Mouse (Mus musculus) hematopoietic stem cell, adult 5-6 weeks (primary cell): ENCODE results near the gene 1700016H13Rik. TPM values are rescaled to one million over a fixed set of nuclear protein-coding genes. Genes with fewer than 3 reads are reported as not detected.
A peak's percentile ranks its signal among the peaks of the same experiment; 100 is the strongest.

Experiments
- ATAC-seq, 2 experiments: fragments of 125-278 bp in 1 of 2; replicated peaks in 1 of 2; 2 replicates each; pipeline ENCODE4 v1.8.0; 2016 to 2017; ENCODE audit warnings: inconsistent platforms in 2 of 2, mild to moderate bottlenecking in 2 of 2, moderate number of reproducible peaks in 2 of 2, low read depth in 1 of 2, moderate TSS enrichment in 1 of 2; ENCODE audit not compliant: low FRiP score in 2 of 2, poor library complexity in 2 of 2, severe bottlenecking in 2 of 2, insufficient read depth in 1 of 2, low TSS enrichment in 1 of 2
- total RNA-seq: library from RNA; stranded (forward); fragments of 172-1452, 232-1000 nt; gene quantifications from 2 replicates; pipeline ENCODE4 v1.2.3, GENCODE M21; 2017

1700016H13Rik gene
- not detected in 2 replicates for total RNA-seq

DNA sequence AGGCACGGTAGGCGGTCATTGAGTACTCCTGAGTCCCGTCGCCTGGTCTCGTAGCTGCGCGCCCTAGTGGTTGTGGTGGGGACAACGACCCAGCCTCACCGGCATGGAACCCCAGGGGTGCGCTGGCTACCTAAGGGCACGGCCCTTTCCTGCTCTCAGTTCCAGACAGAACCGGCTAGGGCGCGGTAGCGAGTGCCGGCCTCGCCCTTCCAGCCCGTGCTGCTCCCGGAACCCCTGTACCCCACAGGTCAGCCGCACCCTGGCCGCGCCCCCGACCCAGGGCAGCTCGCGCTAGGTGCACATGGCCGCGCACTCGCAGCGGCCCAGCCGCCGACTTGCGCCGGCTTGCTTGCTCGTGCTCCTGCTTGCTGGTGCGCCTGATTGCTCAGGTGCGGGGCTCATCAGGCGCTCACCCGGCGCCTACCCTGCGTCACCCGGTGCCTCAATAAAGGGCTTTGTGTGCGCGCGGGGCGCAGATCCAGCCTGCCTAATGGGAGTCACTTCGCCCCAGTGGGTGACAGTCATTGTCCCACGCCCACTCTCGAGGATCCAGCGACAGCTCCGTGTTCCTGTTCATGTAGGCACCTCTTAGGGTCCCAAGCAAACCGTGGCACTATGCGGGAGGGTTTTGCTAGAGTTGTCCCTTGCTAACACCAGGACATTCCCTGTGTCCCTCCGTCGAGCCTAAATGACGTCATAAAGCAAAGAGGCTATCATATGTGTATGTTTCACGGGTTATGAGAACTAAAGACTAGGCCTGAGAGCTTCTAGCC lies at the start of gene 1700016H13Rik:
1700016H13Rik (minus strand) TSS at position 665 of the 773 bp plus-strand sequence.
- ATAC-seq = peak; percentile 80 to 90

- ATAC-seq = no peak
Measured at GRCm38 (mm10) chr5:103705331-103705730, 49.5 kb upstream of the 1700016H13Rik start.

DNA sequence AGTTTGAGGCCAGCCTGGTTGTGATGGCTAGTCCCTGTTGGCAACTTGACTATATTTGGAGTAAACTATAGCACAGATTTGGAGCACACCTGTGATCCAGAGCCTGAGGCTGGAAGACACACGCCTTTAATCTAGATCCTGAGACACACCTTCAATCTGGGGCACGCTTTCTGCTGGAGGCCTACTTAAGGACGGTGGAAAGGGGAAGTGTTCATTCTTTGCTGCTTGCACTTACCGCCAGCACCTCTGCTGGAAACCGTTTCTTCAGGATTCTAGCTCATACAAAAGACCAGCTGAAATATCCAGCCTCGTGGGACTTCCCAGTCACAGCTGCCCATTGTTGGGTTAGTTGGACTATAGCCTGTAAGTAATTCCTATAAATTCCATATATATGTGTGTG lies 46.7 kb upstream of the 1700016H13Rik start:
- ATAC-seq = peak; percentile 70 to 73; a peak in 3 of 4 replicates

- no peak for ATAC-seq
Measured at GRCm38 (mm10) chr5:103701466-103701865, 45.7 kb upstream of the 1700016H13Rik start.

DNA sequence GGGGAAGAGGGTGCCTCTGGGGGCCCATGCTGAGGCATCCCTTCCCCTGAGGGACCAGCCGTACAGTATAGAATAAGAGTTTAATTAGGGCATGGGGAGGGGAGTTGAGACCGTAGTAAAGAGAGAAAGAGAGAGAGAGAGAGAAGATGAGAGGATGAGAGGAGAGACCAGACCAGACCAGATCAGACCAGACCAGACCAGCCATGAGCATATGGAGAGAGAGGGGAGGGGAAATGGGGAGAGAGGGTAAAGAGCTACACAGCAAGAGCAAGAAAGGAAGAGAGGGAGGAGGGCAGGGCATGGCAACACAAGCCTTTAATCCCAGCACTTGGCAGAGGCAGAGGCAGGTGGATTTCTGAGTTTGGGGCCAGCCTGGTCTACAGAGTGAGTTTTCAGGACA lies 44.9 kb upstream of the 1700016H13Rik start:
- ATAC-seq = no peak

DNA sequence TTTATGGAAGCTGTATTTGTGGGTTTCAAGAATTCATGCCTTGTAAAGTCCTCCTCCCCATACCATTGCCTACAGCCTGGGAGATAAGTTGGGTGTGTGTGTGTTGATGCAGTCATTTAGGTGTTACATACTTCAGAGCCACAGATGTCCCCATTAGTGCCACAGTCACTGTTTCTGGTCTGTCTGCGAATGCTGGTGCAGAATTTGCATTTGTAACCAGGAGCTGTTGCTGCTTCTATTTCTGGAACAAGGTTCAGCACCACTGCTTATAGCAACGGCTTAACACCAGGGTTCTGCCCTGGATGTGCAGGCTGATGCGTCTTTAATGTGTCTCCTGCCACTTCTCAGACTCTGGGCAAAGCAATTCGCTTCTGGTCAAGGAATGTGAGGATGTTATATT lies 43.7 kb upstream of the 1700016H13Rik start:
- no peak for ATAC-seq

GRCm38 (mm10) chr5:103698577-103698976 lies 42.8 kb upstream of the 1700016H13Rik start:
- no peak for ATAC-seq

DNA sequence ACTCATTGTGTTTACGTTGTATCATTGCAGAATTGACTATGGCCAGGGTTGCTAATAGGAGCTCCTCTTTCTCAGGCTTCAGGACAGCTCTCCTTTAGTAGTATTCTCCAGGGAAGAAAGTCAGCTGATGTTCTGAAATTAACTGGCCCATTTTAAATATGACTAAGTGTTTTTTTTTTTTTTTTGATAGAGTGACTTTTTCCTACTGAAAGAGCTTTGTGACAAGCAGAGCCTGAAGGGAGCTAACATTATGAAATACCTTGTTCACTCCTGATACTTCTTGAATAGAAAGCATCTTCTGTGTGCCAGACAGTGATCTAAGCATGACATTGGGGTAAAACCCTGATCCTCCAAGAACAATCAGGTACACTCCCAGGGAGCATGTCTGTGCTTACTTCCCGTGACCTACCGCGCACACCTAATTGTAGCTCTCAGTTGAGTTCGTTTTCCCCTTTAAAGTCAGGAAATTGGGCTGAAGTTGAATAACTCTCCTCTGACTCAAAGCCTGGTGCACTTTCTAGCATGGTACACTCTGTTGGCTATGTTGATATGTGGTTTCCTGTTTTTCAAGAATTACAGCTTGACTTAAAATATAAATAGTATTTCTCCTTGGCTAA lies 42.2 kb upstream of the 1700016H13Rik start:
- ATAC-seq = no peak

DNA sequence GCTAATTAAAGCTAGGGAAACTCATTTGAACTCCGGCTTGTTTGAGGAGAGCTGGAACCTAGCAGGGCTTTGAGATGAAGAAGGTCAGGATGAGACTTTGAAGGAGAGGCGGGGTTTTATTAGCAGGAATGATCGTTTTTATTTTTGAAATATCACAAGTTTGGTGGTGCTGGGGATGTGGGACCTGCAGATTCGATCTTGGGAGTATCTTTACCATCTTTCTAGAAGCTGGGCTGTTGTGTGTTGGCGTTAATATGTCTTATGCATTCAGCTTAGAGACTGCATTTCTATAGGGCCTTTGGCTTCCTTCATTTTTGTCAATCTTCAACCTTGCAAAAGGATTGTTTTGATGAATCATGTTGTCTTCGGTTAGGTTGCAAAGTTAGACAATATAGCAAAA lies 38.3 kb upstream of the 1700016H13Rik start:
- ATAC-seq = no peak

- ATAC-seq = peak; percentile 28 to 55; a peak in 3 of 4 replicates
Measured at GRCm38 (mm10) chr5:103693041-103693641, 37.3 kb upstream of the 1700016H13Rik start.

- no peak; a peak in 1 of 4 replicates for ATAC-seq
Measured at GRCm38 (mm10) chr5:103692531-103693040, 36.8 kb upstream of the 1700016H13Rik start.

GRCm38 (mm10) chr5:103691624-103692530 lies 36.1 kb upstream of the 1700016H13Rik start, which contains the start of gene Aff1:
Aff1 (plus strand) TSS chr5:103692374.
- ATAC-seq = peak; percentile 84 to 92

DNA sequence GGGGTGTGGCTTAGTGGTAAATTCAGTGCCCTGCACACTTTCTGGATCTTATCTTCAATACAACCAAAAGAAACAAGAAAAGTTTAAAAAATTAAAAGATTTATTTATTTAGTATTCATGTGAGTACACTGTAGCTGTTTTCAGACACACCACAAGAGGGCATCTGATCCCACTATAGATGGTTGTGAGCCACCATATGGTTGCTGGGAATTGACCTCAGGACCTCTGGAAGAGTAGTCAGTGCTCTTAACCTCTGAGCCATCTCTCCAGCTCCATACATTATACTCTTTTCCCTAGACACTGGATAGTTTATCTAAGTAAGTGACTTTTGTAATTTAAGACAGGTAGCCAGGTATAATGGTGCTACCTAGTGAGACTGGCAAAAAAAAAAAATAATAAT lies 35.4 kb upstream of the 1700016H13Rik start:
- no peak for ATAC-seq

DNA sequence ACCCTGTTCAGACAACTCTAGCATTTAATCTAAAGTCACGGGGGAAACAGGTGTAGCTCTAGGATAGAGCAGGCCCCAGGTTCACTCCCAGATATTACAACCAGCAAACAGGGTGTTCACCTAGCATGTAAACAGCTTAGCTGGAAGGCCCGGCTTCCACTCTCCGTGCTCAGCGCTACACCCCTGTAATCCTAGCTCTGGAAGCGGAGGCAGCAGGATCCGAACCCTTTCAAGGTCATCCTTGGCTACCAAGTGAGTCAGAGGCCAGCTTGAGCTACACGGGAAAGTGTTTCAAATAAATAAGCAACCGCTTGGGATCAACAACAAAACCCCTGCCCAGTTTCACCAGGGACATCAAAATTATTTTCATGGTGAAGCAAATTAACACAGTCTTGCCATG lies 34.4 kb upstream of the 1700016H13Rik start:
- no peak for ATAC-seq

DNA sequence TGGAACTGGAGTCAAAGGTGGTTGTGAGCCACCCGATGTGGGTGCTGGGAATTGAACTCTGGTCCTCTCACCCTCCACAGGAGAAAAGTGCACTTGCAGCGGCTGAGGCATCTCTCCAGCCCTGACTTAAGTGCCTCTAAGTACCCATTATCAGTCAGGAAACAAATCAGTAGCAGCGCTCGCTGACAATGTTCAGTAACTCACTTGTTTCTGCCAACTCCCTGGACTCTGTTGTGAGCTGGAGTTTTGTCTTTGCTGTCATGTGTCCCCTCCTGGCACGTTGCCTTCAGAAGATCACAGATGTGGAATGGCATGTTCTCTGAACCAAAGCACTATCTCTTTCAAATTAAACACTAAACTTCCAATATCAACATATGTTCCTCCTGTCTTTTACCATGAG lies 33.8 kb upstream of the 1700016H13Rik start:
- no peak for ATAC-seq

- no peak for ATAC-seq
Measured at GRCm38 (mm10) chr5:103681824-103682223, 26.0 kb upstream of the 1700016H13Rik start.

- ATAC-seq = peak; percentile 85 to 92
Measured at GRCm38 (mm10) chr5:103680381-103680780, 24.6 kb upstream of the 1700016H13Rik start.
